Comparison of ENCODE assay signal across 15 mouse cellular contexts in the genomic region with DNA sequence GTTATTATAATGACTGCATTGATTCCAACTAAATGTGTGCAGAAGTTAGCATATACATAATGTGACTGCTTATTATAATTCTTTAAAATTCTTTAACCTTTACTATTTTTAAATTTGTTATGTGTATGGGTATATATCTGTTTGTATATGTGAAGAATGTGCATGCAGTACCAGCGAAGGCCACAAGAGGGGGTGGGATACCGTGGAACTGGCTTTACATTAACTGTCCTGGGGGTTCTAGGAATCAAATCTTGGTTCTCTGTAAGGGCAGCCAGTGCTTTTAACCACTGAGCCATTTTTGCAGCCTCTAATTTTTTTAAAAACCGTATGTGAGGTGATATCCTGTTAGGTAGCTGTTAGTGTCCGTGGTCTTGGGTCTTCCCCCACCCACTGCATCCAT. TPM values are rescaled to one million over a fixed set of nuclear protein-coding genes. Genes with fewer than 3 reads are reported as not detected.
A peak's percentile ranks its signal among the peaks of the same experiment; 100 is the strongest.
DNase-seq lines count a peak whose midpoint lies in the region; ATAC-seq and TF ChIP-seq lines count a peak whose summit lies in the region.
"Had no signal": no experiment of that assay in that cellular context is flagged by ENCODE, and none has a peak within 500 bp of the region (broad histone marks: within the 10 kb centered on the region; RNA-seq: fewer than 3 reads in every experiment).

No protein-coding gene starts in this region.

- H3K4me3 ChIP-seq in heart, postnatal 0 days (ENCODE audit: low read depth, low read length): no peak overlapping the region
- no peak overlapping the region for H3K4me3 ChIP-seq in heart, embryonic 12.5 days
- H3K4me3 ChIP-seq in midbrain, embryonic 11.5 days (ENCODE audit: low read depth, low read length): no peak overlapping the region
- H3K4me3 ChIP-seq in midbrain, embryonic 15.5 days: no peak overlapping the region
- H3K4me3 ChIP-seq in stomach, postnatal 0 days (ENCODE audit: low read depth, low read length): no peak overlapping the region
- no peak overlapping the region for H3K4me3 ChIP-seq in forebrain, embryonic 10.5 days
- H3K4me3 ChIP-seq: heart, embryonic 10.5 days; myocyte had no signal

- H3K36me3 ChIP-seq in heart, postnatal 0 days (replicated peaks; ENCODE audit: control insufficient read depth, insufficient read depth, low read length): no peaks in the 10 kb centered on the region
- no peaks in the 10 kb centered on the region for H3K36me3 ChIP-seq in heart, embryonic 12.5 days
- H3K36me3 ChIP-seq in midbrain, embryonic 11.5 days (ENCODE audit: control insufficient read depth, insufficient read depth, low read length): no peaks in the 10 kb centered on the region
- H3K36me3 ChIP-seq in midbrain, embryonic 15.5 days (replicated peaks): no peaks in the 10 kb centered on the region
- H3K36me3 ChIP-seq in stomach, postnatal 0 days (ENCODE audit: control insufficient read depth, insufficient read depth, low read length): no peaks in the 10 kb centered on the region
- no peaks in the 10 kb centered on the region for H3K36me3 ChIP-seq in forebrain, embryonic 10.5 days (replicated peaks)
- H3K36me3 ChIP-seq: heart, embryonic 10.5 days had no signal

- H3K9me3 ChIP-seq in heart, postnatal 0 days (replicated peaks; ENCODE audit: control insufficient read depth, low read length): no peaks in the 10 kb centered on the region
- no peaks in the 10 kb centered on the region for H3K9me3 ChIP-seq in heart, embryonic 12.5 days (replicated peaks)
- H3K9me3 ChIP-seq in midbrain, embryonic 11.5 days (ENCODE audit: control insufficient read depth, low read length): no peaks in the 10 kb centered on the region
- no peaks in the 10 kb centered on the region for H3K9me3 ChIP-seq in midbrain, embryonic 15.5 days
- H3K9me3 ChIP-seq in stomach, postnatal 0 days (ENCODE audit: control insufficient read depth, low read length): no peaks in the 10 kb centered on the region
- no peaks in the 10 kb centered on the region for H3K9me3 ChIP-seq in forebrain, embryonic 10.5 days
- H3K9me3 ChIP-seq: heart, embryonic 10.5 days had no signal

- H3K9ac ChIP-seq in heart, postnatal 0 days (replicated peaks; ENCODE audit: low read depth, low read length): no peak overlapping the region
- no peak overlapping the region for H3K9ac ChIP-seq in heart, embryonic 12.5 days
- H3K9ac ChIP-seq in midbrain, embryonic 11.5 days (ENCODE audit: low read length): no peak overlapping the region
- no peak overlapping the region for H3K9ac ChIP-seq in midbrain, embryonic 15.5 days
- H3K9ac ChIP-seq in stomach, postnatal 0 days (ENCODE audit: low read length): no peak overlapping the region

- no peak for TF ChIP-seq EP300 in heart, postnatal 0 days (IDR thresholded peaks at IDR 0.05; ENCODE audit: low read depth)
- no peak for TF ChIP-seq EP300 in stomach, postnatal 0 days (optimal IDR thresholded peaks at IDR 0.05)

- peaks cover 22% of the 10 kb centered on the region for H3K27me3 ChIP-seq in heart, postnatal 0 days (ENCODE audit: control insufficient read depth, insufficient read depth, low read length)
- H3K27me3 ChIP-seq in heart, embryonic 12.5 days (replicated peaks): peaks cover 59% of the 10 kb centered on the region
- H3K27me3 ChIP-seq in midbrain, embryonic 11.5 days (ENCODE audit: control insufficient read depth, insufficient read depth, low read length): no peaks in the 10 kb centered on the region; the same call in 1 of the 2 replicates
- no peaks in the 10 kb centered on the region for H3K27me3 ChIP-seq in midbrain, embryonic 15.5 days (replicated peaks)
- H3K27me3 ChIP-seq in stomach, postnatal 0 days (ENCODE audit: control insufficient read depth, insufficient read depth, low read length): no peaks in the 10 kb centered on the region
- H3K27me3 ChIP-seq in forebrain, embryonic 10.5 days (ENCODE audit: poor library complexity, severe bottlenecking): peaks cover 40% of the 10 kb centered on the region

- no peak overlapping the region for H3K4me2 ChIP-seq in heart, postnatal 0 days (ENCODE audit: low read depth, low read length)
- H3K4me2 ChIP-seq in heart, embryonic 12.5 days: no peak overlapping the region
- no peak overlapping the region for H3K4me2 ChIP-seq in midbrain, embryonic 11.5 days
- H3K4me2 ChIP-seq in midbrain, embryonic 15.5 days: no peak overlapping the region
- no peak overlapping the region for H3K4me2 ChIP-seq in stomach, postnatal 0 days (replicated peaks; ENCODE audit: low read depth)

- no peak for DNase-seq in heart, postnatal 0 days (ENCODE audit: low spot score)
- DNase-seq in midbrain, embryonic 11.5 days (ENCODE audit: low spot score, missing footprints): peak; percentile 91
- peak; percentile 9 for DNase-seq in c-Kit-positive CD71-negative TER-119-negative erythroid progenitor cells, embryonic 14.5 days (ENCODE audit: low read depth)
- DNase-seq in stomach, postnatal 0 days (ENCODE audit: low spot score): no peak
- no peak for DNase-seq in thymus, adult 18-20 months
- no peak for DNase-seq in forebrain, embryonic 10.5 days (ENCODE audit: extremely low spot score, low spot score)
- DNase-seq: adrenal gland, postnatal 10 days; kidney, adult 8-10 months; right cerebral cortex, postnatal 14 days; thymus, adult 2 months had no signal

- H3K4me1 ChIP-seq in heart, postnatal 0 days (ENCODE audit: control insufficient read depth, insufficient read depth): no peaks in the 10 kb centered on the region
- peaks cover 6% of the 10 kb centered on the region; the same call in 1 of the 2 replicates for H3K4me1 ChIP-seq in heart, embryonic 12.5 days (replicated peaks)
- peaks cover 9% of the 10 kb centered on the region for H3K4me1 ChIP-seq in midbrain, embryonic 11.5 days (ENCODE audit: control insufficient read depth, insufficient read depth, low read length)
- H3K4me1 ChIP-seq in midbrain, embryonic 15.5 days: peaks cover 24% of the 10 kb centered on the region
- no peaks in the 10 kb centered on the region for H3K4me1 ChIP-seq in stomach, postnatal 0 days (replicated peaks; ENCODE audit: control insufficient read depth, insufficient read depth)
- H3K4me1 ChIP-seq in forebrain, embryonic 10.5 days: peaks cover 54% of the 10 kb centered on the region

- 70% methylated on average over 4 of the region's 4 CpGs for WGBS in heart, postnatal 0 days
- 68% methylated on average over 4 of the region's 4 CpGs for WGBS in heart, embryonic 12.5 days
- 71% methylated on average over 4 of the region's 4 CpGs for WGBS in midbrain, embryonic 11.5 days
- WGBS in midbrain, embryonic 15.5 days: 71% methylated on average over 4 of the region's 4 CpGs
- WGBS in stomach, postnatal 0 days: 62% methylated on average over 4 of the region's 4 CpGs
- WGBS in forebrain, embryonic 10.5 days: 66% methylated on average over 4 of the region's 4 CpGs

- peak; percentile 23; the same call in 1 of the 2 replicates for TF ChIP-seq CTCF in heart, postnatal 0 days (IDR thresholded peaks at IDR 0.05; ENCODE audit: low read depth)
- peak; percentile 57 for TF ChIP-seq CTCF in stomach, postnatal 0 days (IDR thresholded peaks at IDR 0.05; ENCODE audit: low read depth)

- no peak overlapping the region for H3K27ac ChIP-seq in heart, postnatal 0 days (ENCODE audit: low read depth)
- H3K27ac ChIP-seq in heart, embryonic 12.5 days (ENCODE audit: poor library complexity, severe bottlenecking): no peak overlapping the region
- no peak overlapping the region for H3K27ac ChIP-seq in midbrain, embryonic 11.5 days (ENCODE audit: low read depth, low read length)
- H3K27ac ChIP-seq in midbrain, embryonic 15.5 days: no peak overlapping the region
- no peak overlapping the region for H3K27ac ChIP-seq in stomach, postnatal 0 days (replicated peaks)
- H3K27ac ChIP-seq in forebrain, embryonic 10.5 days: no peak overlapping the region
- H3K27ac ChIP-seq: heart, embryonic 10.5 days had no signal

- no peak for ATAC-seq in heart, postnatal 0 days (ENCODE audit: insufficient read depth, low read depth)
- ATAC-seq in heart, embryonic 12.5 days (ENCODE audit: insufficient number of reproducible peaks, low FRiP score): no peak
- ATAC-seq in midbrain, embryonic 11.5 days (ENCODE audit: low FRiP score): no peak
- ATAC-seq in midbrain, embryonic 15.5 days (replicated peaks): no peak
- ATAC-seq in stomach, postnatal 0 days (ENCODE audit: low FRiP score, low TSS enrichment): no peak

RNA-seq across cellular contexts. Expression of gene Dpysl4, which starts 5.1 kb away (rescaled TPM):
- 0.11 and 4.1 TPM in 2 replicates for total RNA-seq in heart, postnatal 0 days (2014; rRNA removed; ENCODE audit: low replicate concordance)
- 0.75 and 1.3 TPM in 2 replicates for polyA plus RNA-seq in heart, postnatal 0 days (2015; fragmentation: Nextera tagmentation; extraction: Ambion mirVana)
- 3.4 and 4.1 TPM in 2 replicates for polyA plus RNA-seq in heart, embryonic 12.5 days (2016; fragmentation: Nextera tagmentation; extraction: Ambion mirVana)
- polyA plus RNA-seq in midbrain, embryonic 11.5 days (2014; fragmentation: Nextera tagmentation; extraction: Ambion mirVana): 167 and 179 TPM in 2 replicates
- 186 and 190 TPM in 2 replicates for polyA plus RNA-seq in midbrain, embryonic 15.5 days (2015; fragmentation: Nextera tagmentation; extraction: Ambion mirVana)
- 4.8 and 5.1 TPM in 2 replicates for polyA plus RNA-seq in stomach, postnatal 0 days (2015; fragmentation: Nextera tagmentation; extraction: Ambion mirVana)
- 72.5 and 76.5 TPM in 2 replicates for polyA plus RNA-seq in forebrain, embryonic 10.5 days (2016; fragmentation: Nextera tagmentation; extraction: Ambion mirVana)
- total RNA-seq: common myeloid progenitor, adult 5-6 weeks had no signal
- polyA plus RNA-seq: myocyte had no signal

Comparison
In these comparisons a context has a peak if more than half of its experiments do, and no peak if none do; other contexts are left out.
1. DNase-seq: peak in midbrain, embryonic 11.5 days (single experiment) and c-Kit-positive CD71-negative TER-119-negative erythroid progenitor cells, embryonic 14.5 days (single experiment); none in heart, postnatal 0 days (single experiment), stomach, postnatal 0 days (single experiment), thymus, adult 18-20 months (0 of 2) and forebrain, embryonic 10.5 days (single experiment).
2. RNA of gene Dpysl4, which starts 5.1 kb away (polyA plus RNA-seq): 186 to 190 TPM in midbrain, embryonic 15.5 days, 167 to 179 TPM in midbrain, embryonic 11.5 days and 72.5 to 76.5 TPM in forebrain, embryonic 10.5 days; 4.8 to 5.1 TPM in stomach, postnatal 0 days, 3.4 to 4.1 TPM in heart, embryonic 12.5 days and 0.75 to 1.3 TPM in heart, postnatal 0 days; every median in the first group is over 10 times any median in the second.